Mouse (Mus musculus) heart, embryonic 13.5 days (tissue): ENCODE data around the gene Ccnk. TPM values are rescaled to one million over a fixed set of nuclear protein-coding genes. Genes with fewer than 3 reads are reported as not detected.

Experiments used
- ATAC-seq: fragments of 200-750 bp; cut with Nextera tagmentation; 2 replicates; pipeline ENCODE4 v1.8.0; 2017; ENCODE audit warnings: moderate TSS enrichment; ENCODE audit not compliant: insufficient number of reproducible peaks, low FRiP score, low TSS enrichment; ENCODE audit errors: extremely low read depth
- H3K27ac ChIP-seq: fragments of 300-500 bp; sonication (generic); replicated peaks from 2 replicates; pipeline ENCODE4 v1.5.1; 2015; ENCODE audit warnings: moderate library complexity, mild to moderate bottlenecking, inconsistent platforms
- H3K27me3 ChIP-seq: fragments of 300-500 bp; sonication (generic); replicated peaks from 2 replicates; pipeline ENCODE4 v1.6.1; 2015; ENCODE audit warnings: mild to moderate bottlenecking, inconsistent platforms
- H3K36me3 ChIP-seq: fragments of 300-500 bp; sonication (generic); 2 replicates; pipeline ENCODE4 v1.6.1; 2015; ENCODE audit warnings: mild to moderate bottlenecking, inconsistent platforms
- H3K4me1 ChIP-seq: fragments of 300-500 bp; sonication (generic); 2 replicates; pipeline ENCODE4 v1.6.1; 2015; ENCODE audit warnings: inconsistent platforms
- H3K4me2 ChIP-seq: fragments of 300-500 bp; sonication (generic); 2 replicates; pipeline ENCODE4 v1.6.1; 2015; ENCODE audit warnings: inconsistent platforms, mild to moderate bottlenecking, moderate library complexity
- H3K4me3 ChIP-seq: fragments of 300-500 bp; sonication (generic); 2 replicates; pipeline ENCODE4 v1.5.1; 2015; ENCODE audit warnings: moderate library complexity, mild to moderate bottlenecking, inconsistent platforms
- H3K9ac ChIP-seq: fragments of 300-500 bp; sonication (generic); 2 replicates; pipeline ENCODE4 v1.6.1; 2015; ENCODE audit warnings: inconsistent platforms, mild to moderate bottlenecking, moderate library complexity
- H3K9me3 ChIP-seq: fragments of 300-500 bp; sonication (generic); 2 replicates; pipeline ENCODE4 v1.6.1; 2016; ENCODE audit warnings: inconsistent platforms
- WGBS: fragments of 180-500 bp; shearing (Covaris S2); methylation state at CpG from one replicate; pipeline ENCODE4 v1.1.7; 2015; ENCODE audit warnings: mixed read lengths; 5-methylcytosine and 5-hydroxymethylcytosine counted together
- polyA plus RNA-seq: library from polyadenylated mRNA; unstranded; fragments of >200 nt; fragmentation: Nextera tagmentation; extraction: Ambion mirVana; gene quantifications from 2 replicates; pipeline ENCODE4 v1.2.1, GENCODE M21; 2015

Ccnk gene
- polyA plus RNA-seq, 1 experiment from 2014 or later, result 2.2 TPM

DNA sequence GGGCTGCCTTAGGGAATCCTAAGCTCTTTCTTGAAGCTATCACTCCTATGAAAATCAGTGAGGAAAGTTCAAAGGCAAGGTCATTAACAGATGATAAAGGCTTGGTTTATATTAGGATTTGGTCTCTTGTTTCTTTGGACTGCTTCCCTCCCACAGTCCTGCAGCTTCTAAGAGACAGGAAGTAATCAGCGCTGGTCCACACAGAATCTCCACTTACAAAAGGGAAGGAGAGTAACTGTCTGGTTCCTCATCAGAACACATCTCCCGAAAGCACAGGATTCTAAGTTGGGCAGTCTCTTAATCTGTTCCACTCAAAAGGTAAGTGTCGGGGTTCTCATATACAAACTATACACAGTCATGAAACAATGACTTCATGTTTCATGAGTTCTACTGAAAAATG is 10.5 kb upstream of the Ccnk start:
- Histone ChIP-seq H3K27me3 (no peaks in the 10 kb centered on the region), H3K9me3 (no peaks in the 10 kb centered on the region), H3K4me3 (no peak overlapping the region), H3K4me1 (peaks cover 63% of the 10 kb centered on the region), H3K9ac (no peak overlapping the region), H3K36me3 (peaks cover 7% of the 10 kb centered on the region), H3K27ac (no peak overlapping the region), H3K4me2 (no peak overlapping the region)
- ATAC-seq, result no peak
- 57% methylated on average over 3 of the region's 3 CpGs for WGBS

DNA sequence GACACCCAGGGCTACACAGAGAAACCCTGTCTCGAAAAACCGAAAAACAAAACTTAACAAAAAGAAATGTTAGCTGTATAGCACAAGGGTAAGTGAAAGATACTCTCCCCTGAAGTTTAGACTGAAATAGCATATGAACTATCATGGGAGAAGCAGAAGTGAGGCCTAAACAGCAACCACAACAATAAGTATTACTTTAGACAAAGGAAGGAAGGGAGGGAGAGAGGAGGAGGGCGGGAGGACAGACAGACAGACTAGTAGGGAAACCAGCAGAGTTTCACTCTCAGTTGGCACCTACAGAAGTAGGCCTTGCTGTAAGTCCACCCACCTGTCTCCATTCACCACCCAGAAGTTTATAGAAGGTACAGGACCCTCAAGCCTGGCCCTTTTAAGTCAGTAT is 8.9 kb upstream of the Ccnk start:
- Histone ChIP-seq H3K27me3 (no peaks in the 10 kb centered on the region), H3K4me3 (no peak overlapping the region), H3K4me1 (peaks cover 69% of the 10 kb centered on the region), H3K9me3 (no peaks in the 10 kb centered on the region), H3K4me2 (no peak overlapping the region), H3K36me3 (no peaks in the 10 kb centered on the region), H3K9ac (no peak overlapping the region), H3K27ac (no peak overlapping the region)
- ATAC-seq, result no peak
- 82% methylated on average over 3 of the region's 3 CpGs for WGBS

DNA sequence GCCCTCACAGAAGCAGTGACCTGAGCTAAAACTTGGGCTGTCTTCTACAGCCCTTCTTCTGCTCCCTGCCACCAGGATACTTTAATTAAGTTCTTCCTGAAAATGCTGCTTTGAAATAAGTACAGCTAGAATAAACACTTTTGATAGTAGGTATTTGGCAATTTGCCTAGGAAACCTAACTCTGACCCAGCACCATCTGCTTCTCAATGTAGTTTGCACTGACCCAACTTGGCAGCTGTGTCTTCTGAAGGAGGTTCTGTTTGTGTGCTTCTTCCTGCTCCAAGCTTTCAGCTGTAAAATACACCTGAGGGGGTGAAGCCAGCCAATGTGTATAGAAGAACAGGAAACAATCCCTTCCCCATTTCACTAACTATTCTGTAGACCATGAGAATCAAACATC is 8.0 kb upstream of the Ccnk start:
- H3K9me3 ChIP-seq, result no peaks in the 10 kb centered on the region
- no peak overlapping the region for H3K27ac ChIP-seq
- no peaks in the 10 kb centered on the region for H3K27me3 ChIP-seq
- 0 out of 2 replicates have a peak overlapping the region, but pooled peaks have one; percentile 24 for H3K9ac ChIP-seq
- no peak for ATAC-seq
- no peak overlapping the region for H3K4me2 ChIP-seq
- peaks cover 66% of the 10 kb centered on the region for H3K4me1 ChIP-seq
- no peaks in the 10 kb centered on the region for H3K36me3 ChIP-seq
- no peak overlapping the region for H3K4me3 ChIP-seq

DNA sequence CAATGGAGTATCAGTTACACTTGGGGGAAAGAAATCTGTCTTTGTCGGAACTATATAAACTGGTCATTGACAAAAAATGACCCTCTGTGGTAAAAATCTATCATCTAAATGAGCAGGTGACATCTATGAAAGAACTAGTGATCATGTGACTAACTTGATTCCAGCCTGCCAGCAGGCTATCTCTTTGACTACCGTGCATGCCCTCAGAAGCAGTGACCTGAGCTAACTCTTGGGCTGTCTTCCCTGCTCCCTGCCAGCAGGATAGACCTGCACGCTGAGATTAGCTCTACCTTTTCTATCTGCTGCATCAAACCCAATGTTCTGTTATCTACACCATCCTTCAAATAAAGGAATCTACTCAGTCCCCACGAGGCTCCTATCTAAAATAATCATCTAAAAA is 6.7 kb upstream of the Ccnk start:
- H3K27me3 ChIP-seq, result no peaks in the 10 kb centered on the region
- H3K9me3 ChIP-seq, result no peaks in the 10 kb centered on the region
- no peak overlapping the region for H3K27ac ChIP-seq
- no peak for ATAC-seq
- H3K4me3 ChIP-seq, result no peak overlapping the region
- H3K9ac ChIP-seq, result no peak overlapping the region
- H3K4me2 ChIP-seq, result no peak overlapping the region
- WGBS, result 59% methylated on average over 4 of the region's 4 CpGs
- H3K36me3 ChIP-seq, result no peaks in the 10 kb centered on the region
- peaks cover 75% of the 10 kb centered on the region for H3K4me1 ChIP-seq

DNA sequence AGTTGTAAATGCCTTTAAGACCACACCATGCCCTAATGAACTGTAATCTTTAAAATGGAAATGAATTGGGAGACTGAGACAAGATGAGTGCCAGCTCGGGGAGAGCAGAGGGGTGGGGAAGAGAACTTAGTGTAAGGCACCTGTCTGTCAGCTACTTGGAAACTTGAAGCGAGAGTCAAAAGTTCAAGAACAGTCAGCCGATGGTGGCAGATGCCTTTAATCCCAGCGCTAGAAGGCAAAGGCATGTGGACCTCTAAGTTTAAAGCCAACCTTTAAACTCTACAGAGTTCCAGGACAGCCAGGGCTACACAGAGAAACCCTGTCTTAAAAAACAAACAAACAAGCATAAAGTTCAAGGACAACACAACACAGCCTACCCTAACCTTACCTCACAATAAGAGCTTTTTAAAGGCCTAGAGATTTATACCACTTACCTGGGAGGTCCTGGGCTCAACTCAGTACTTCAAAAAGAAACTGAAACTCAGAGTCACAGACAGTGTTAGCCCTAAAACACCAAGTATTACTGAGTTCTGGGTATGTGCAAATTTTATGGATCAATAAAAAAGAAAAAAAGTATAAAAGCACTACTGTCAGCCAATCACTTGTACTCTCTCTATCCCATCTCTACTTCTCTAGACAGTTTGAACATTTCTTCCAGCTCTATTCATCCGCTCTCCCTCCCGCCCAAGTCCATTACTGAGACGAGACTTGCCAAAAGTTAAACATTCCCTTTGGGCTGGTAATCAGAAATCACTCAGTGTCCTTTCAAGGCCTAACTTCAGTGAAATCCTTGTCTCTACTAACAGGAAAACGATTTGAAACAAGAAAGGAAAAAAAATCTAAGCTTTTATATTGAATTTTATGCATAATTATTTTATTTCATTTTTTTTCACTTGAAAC is 4.5 kb upstream of the Ccnk start:
- WGBS, result 65% methylated on average over 8 of the region's 8 CpGs
- Histone ChIP-seq H3K27ac (no peak overlapping the region), H3K9me3 (no peaks in the 10 kb centered on the region), H3K4me2 (no peak overlapping the region), H3K27me3 (no peaks in the 10 kb centered on the region), H3K36me3 (no peaks in the 10 kb centered on the region), H3K4me1 (peaks cover 62% of the 10 kb centered on the region), H3K9ac (no peak overlapping the region), H3K4me3 (no peak overlapping the region)
- ATAC-seq, result no peak

DNA sequence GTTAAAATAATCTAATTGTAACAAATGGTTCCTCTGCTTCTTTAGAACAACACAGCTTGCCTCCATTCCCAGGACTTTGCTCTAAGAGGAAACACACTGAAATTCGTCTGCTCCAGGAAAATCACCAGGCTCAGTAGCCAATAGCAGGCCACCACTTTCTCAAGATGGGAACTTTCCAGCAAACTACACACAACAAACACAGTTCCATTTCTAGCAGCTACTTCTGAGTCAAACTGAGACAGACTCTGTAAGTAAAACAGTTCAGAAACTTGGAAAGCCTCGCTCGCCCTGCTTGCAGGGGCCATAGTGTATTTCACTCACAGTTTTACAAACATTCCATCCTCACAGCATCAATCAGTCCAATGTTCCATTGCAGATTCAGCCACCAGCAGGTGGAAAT is 3.0 kb upstream of the Ccnk start:
- ATAC-seq, result no peak
- WGBS, result 81% methylated on average over 3 of the region's 3 CpGs

DNA sequence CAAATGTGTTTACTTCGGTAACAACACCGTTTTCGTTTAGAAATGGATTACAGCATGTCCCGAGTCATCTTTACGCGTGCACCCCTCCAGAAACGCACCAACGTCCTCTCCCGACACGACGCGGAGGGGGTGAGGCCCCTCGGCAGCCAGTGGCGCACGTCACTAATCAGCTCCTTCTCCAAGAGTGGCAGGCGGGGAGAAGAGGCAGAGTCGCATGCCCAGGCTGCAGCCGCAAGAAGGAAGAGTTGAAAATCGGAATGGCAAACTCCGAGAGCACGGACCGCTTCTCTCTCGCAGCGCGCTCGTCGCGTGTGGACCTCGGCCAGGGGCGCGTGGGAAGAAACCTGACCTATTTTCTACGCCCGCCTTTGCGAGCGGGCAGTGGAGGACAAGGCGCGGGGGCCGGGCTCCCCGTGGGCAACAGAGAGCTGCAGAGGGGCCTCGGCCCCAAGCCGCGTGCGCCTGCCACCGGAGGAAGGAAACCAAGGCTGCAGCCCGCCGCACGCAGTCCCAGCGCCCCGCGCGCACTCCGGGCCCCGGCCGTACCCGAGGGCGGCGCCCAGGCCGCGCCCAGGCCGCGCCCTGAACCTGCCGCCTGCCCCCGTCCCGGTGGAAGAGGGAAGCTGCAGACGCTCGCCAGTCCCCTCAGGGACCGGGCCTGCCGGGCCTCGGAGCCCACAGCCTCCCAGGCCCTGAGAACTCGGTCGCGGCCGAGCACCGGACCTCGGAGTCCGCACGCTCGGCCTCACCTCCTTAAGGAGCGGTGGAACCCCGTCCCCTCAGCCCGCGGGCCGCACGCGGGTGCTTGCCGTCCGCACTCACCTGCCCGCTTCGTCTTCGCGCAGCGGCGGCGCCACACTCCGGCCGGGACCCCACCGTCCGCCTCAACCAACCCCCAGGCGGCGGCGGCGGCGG is 791 bp upstream of the Ccnk start:
- no peaks in the 10 kb centered on the region for H3K9me3 ChIP-seq
- H3K4me3 ChIP-seq, result peak overlapping the region; percentile 68
- no peaks in the 10 kb centered on the region for H3K27me3 ChIP-seq
- ATAC-seq, result peak; percentile 14
- H3K36me3 ChIP-seq, result peaks cover 21% of the 10 kb centered on the region
- H3K9ac ChIP-seq, result peak overlapping the region; percentile 92
- under 1% methylated on average over 102 of the region's 103 CpGs for WGBS
- peak overlapping the region; percentile 87 for H3K27ac ChIP-seq
- peak overlapping the region; percentile 86 for H3K4me2 ChIP-seq
- H3K4me1 ChIP-seq, result peaks cover 44% of the 10 kb centered on the region

More for the DNA sequence above, 3.0 kb upstream of the Ccnk start:
- H3K4me1 ChIP-seq, result peaks cover 64% of the 10 kb centered on the region
- no peaks in the 10 kb centered on the region for H3K36me3 ChIP-seq
- no peaks in the 10 kb centered on the region for H3K9me3 ChIP-seq
- H3K27ac ChIP-seq, result no peak overlapping the region
- no peak overlapping the region for H3K4me2 ChIP-seq
- H3K9ac ChIP-seq, result no peak overlapping the region
- H3K27me3 ChIP-seq, result no peaks in the 10 kb centered on the region
- no peak overlapping the region for H3K4me3 ChIP-seq

DNA sequence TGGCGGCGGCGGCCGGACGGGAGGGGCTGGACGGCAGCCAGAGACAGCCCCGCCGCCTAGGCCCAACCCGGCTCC is 296 bp upstream of the Ccnk start, which contains the start of gene Setd3:
Gene Setd3, minus strand, starts transcription at position 69 of the 75 bp plus-strand sequence.
- ATAC-seq, result no peak
- peak within 1 kb of the TSS; percentile 68 for H3K4me3 ChIP-seq
- no peaks in the 10 kb centered on the region for H3K9me3 ChIP-seq
- H3K36me3 ChIP-seq, result peaks cover 24% of the 10 kb centered on the region
- peak within 1 kb of the TSS; percentile 97 for H3K9ac ChIP-seq
- 0% methylated on average over 9 of the region's 9 CpGs for WGBS
- peak within 1 kb of the TSS; percentile 95 for H3K4me2 ChIP-seq
- peak within 1 kb of the TSS; percentile 87 for H3K27ac ChIP-seq
- H3K4me1 ChIP-seq, result peaks cover 44% of the 10 kb centered on the region
- no peaks in the 10 kb centered on the region for H3K27me3 ChIP-seq

DNA sequence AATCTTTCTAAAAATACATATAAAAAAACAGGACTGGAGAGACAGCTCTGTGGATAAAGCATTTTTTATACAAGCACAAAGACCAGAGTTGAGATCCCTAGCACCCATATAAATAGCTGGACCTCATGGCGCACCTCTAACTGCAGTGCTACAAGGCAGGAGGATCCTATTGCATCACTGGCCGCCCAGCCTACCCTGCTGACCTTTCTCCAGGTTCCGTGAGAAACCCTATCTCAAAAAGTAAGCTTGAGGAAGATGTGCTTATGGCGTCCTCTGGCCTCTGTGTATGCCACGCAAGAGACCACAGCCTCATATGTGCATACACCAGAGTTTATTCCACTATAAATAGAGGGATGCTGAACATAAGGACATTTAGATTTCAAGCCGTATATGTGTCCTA is 2.3 kb downstream of the Ccnk start:
- H3K4me1 ChIP-seq, result peaks cover 25% of the 10 kb centered on the region
- peaks cover 43% of the 10 kb centered on the region for H3K36me3 ChIP-seq
- no peak overlapping the region for H3K9ac ChIP-seq
- no peak overlapping the region for H3K4me3 ChIP-seq
- ATAC-seq, result no peak
- WGBS, result 87% methylated on average over 6 of the region's 6 CpGs
- H3K27me3 ChIP-seq, result no peaks in the 10 kb centered on the region
- H3K27ac ChIP-seq, result no peak overlapping the region
- no peak overlapping the region for H3K4me2 ChIP-seq
- no peaks in the 10 kb centered on the region for H3K9me3 ChIP-seq

DNA sequence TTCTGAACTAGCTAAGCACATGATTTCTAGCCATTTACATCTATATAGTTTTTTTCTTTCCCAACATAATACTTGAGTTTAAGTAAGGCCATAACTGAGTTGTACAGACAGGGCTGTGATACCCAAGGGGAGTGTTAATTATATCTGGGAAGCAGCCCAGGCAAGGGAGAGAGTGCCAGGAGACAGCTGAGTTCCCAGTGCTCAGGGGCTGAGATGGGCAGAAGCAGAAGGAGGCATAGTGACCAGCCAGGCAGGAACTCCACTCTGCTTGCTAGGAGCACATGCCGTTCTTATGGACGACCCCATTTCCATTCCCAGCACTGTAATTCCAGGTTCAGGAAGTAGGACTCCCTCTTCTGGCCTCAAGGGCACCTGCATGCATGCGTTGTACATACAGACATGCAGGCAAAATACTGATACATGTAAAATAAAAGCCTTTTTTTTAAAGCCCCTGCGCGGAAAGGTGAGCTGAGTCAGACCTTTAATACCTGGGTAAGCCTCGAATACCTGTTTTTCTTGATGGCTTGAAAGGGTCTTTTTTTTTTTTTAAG is 8.2 kb downstream of the Ccnk start:
- Histone ChIP-seq H3K4me3 (no peak overlapping the region), H3K4me2 (no peak overlapping the region), H3K27me3 (no peaks in the 10 kb centered on the region), H3K4me1 (no peaks in the 10 kb centered on the region), H3K36me3 (peaks cover 88% of the 10 kb centered on the region), H3K27ac (no peak overlapping the region), H3K9me3 (no peaks in the 10 kb centered on the region), H3K9ac (no peak overlapping the region)
- WGBS, result 89% methylated on average over 6 of the region's 6 CpGs
- ATAC-seq, result no peak

DNA sequence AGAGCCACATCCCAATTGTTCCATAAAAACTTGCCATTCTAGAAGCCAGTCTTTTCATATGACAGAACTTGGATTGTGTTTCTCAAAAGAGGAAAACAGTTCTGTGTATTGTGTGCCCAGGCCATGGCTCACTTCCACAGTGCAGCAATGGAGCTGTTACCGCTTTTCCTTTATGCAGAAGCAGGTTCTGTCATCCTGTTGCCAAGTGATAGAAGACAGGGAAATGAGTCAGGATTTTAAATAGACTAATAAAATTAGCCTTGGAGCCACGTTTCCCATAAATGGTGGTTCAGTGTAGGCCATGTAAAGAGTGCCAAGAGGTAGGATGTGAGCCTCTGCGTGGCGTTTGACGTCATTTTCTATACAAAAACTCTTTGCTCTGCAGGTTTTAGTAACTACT is 14.5 kb downstream of the Ccnk start:
- H3K9ac ChIP-seq, result no peak overlapping the region
- H3K4me1 ChIP-seq, result no peaks in the 10 kb centered on the region
- H3K4me3 ChIP-seq, result no peak overlapping the region
- no peaks in the 10 kb centered on the region for H3K27me3 ChIP-seq
- no peak for ATAC-seq
- H3K4me2 ChIP-seq, result no peak overlapping the region
- no peaks in the 10 kb centered on the region for H3K9me3 ChIP-seq
- WGBS, result 91% methylated on average over 5 of the region's 5 CpGs
- peaks cover 98% of the 10 kb centered on the region for H3K36me3 ChIP-seq
- no peak overlapping the region for H3K27ac ChIP-seq
